Comparison of ENCODE assay signal across 13 mouse cellular contexts in genomic region chr10:68737391-68737790, GRCm38 (mm10).
"Had no signal": no experiment of that assay in that cellular context is flagged by ENCODE, and none has a peak within 500 bp of the region (broad histone marks: within the 10 kb centered on the region; RNA-seq: fewer than 3 reads in every experiment).

No protein-coding gene starts in this region.

- H3K9ac ChIP-seq: intestine, embryonic 15.5 days; limb, embryonic 15.5 days; liver, embryonic 15.5 days; lung, embryonic 14.5 days; midbrain, embryonic 12.5 days; neural tube, embryonic 13.5 days had no signal

- H3K9me3 ChIP-seq: intestine, embryonic 15.5 days; limb, embryonic 15.5 days; liver, embryonic 15.5 days; midbrain, embryonic 12.5 days; neural tube, embryonic 13.5 days had no signal

- H3K4me1 ChIP-seq: intestine, embryonic 15.5 days; limb, embryonic 15.5 days; liver, embryonic 15.5 days; midbrain, embryonic 12.5 days; neural tube, embryonic 13.5 days had no signal

- DNase-seq: lung, embryonic 14.5 days; lung, postnatal 14 days; retina, postnatal 1 day; right cerebral cortex, postnatal 4 days; spleen, adult 18-20 months; thymus, adult 18-20 months; thymus, postnatal 14 days had no signal

- H3K36me3 ChIP-seq: intestine, embryonic 15.5 days; liver, embryonic 15.5 days; midbrain, embryonic 12.5 days; neural tube, embryonic 13.5 days had no signal

- H3K4me2 ChIP-seq: intestine, embryonic 15.5 days; limb, embryonic 15.5 days; liver, embryonic 15.5 days; lung, embryonic 14.5 days; midbrain, embryonic 12.5 days; neural tube, embryonic 13.5 days had no signal

- H3K27ac ChIP-seq: intestine, embryonic 15.5 days; limb, embryonic 15.5 days; liver, embryonic 15.5 days; midbrain, embryonic 12.5 days; neural tube, embryonic 13.5 days had no signal

- ATAC-seq: intestine, embryonic 15.5 days; midbrain, embryonic 16.5 days had no signal

- H3K27me3 ChIP-seq: intestine, embryonic 15.5 days; limb, embryonic 15.5 days; liver, embryonic 15.5 days; midbrain, embryonic 12.5 days; neural tube, embryonic 13.5 days had no signal

- H3K4me3 ChIP-seq: intestine, embryonic 15.5 days; limb, embryonic 15.5 days; liver, embryonic 15.5 days; midbrain, embryonic 12.5 days; neural tube, embryonic 13.5 days had no signal
